Mouse (Mus musculus) fibroblast of lung, adult 2 months (primary cell): ENCODE measurements at regions not wholly inside any gene's neighbourhood (a gene's known extent, or its start where the extent isn't known, plus 50 kb on each side); places are given as distances from the start of the nearest gene placed in this dataset.
"Not testable (repeated sequence)": the region's sequence is repeated elsewhere in the genome, so short reads cannot be mapped to it uniquely, and the experiment has no call there.

ENCODE experiments used
- DNase-seq: peaks from one replicate; pipeline ENCODE4 v3.0.0-alpha.2; 2011; ENCODE audit warnings: low read depth

- DNase-seq: not testable (repeated sequence)
Observed at GRCm38 (mm10) chr5:91752846-91753245, 210.0 kb downstream of the Rchy1 start.

DNA sequence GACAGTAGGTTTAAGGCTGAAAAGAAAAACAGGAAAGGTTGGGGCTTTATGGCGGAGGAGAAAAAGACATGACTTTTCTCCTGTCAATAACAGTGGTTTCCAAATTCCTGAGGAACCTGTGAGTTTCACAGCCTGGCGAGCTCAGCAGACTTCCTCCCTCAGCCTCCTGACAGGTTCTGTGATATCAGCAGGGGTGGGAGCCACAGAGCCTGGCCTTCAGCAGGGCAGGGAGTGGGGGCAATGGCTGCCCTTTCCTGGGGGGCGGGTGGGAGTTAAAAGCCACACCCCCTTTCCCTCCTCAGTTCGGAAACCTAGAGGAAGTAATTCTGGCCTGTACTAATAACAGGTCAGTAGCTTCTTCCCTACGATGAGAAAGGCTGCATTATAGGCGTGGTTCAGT, 211.7 kb downstream of the Rchy1 start:
- DNase-seq: no peak

DNA sequence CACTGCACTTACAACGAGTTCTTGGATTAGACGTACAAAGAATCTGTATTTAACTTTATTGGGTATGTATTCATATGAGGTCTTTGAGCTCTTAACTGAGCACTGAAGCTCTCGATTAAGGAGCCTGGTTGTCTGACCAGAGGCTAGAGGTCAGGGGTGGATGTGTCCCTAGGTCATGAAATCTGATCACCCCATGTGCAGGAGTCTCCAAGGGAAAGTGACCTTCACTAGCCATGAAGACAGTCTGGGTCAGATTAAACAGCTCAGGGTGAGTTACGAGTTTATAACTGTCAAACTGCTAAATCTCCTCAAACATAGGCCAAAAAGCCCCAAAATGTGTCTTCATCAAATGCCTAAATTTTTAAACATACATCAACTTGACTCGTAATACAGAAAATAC, 216.8 kb downstream of the Rchy1 start:
- DNase-seq: no peak

- no peak for DNase-seq
Observed at GRCm38 (mm10) chr5:91744389-91744788, 218.5 kb downstream of the Rchy1 start.

- DNase-seq: no peak
Observed at GRCm38 (mm10) chr5:91740159-91740537, 222.7 kb downstream of the Rchy1 start.

- no peak for DNase-seq
Observed at GRCm38 (mm10) chr5:91739433-91740158, 222.2 kb downstream of the Parm1 start.

DNA sequence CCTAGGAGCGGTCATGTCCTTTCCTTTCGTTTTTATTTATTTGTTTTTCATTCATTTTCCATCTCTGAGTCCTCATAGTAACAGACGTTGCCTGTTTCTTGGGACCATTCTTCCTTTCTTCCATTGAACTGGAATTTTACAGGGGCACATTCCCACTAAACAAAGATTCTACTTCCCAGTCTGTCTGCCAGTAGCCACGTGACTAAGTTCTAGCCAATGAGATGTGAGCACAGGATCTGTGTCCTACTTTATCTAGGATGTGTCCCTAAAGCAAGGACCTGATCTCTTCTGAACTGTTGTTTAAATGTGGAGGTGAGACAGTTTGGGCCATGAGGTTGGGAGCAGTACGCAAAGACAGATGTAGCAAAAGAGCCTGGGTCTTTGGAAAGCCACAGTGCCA, 214.6 kb downstream of the Parm1 start:
- no peak for DNase-seq

DNA sequence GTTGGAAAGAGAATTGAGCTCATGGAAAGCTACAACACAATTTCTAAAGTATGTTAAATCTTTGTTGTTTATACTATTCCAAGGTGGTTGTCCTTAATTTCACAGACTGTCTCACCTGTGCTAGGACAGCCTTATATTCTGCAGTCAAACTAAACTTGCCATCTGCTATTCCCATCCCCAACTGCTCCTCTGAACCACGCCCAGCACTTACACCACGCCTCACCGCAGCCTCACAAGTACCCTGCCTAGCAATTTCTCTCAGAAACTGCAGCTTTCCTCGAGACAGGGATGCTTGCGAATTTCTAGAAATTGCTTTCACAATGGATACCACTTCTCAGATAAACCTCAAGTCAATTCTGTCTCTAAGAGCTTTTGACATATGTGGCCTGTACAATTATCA, 213.7 kb downstream of the Parm1 start:
- no peak for DNase-seq

GRCm38 (mm10) chr5:91729868-91730267, 212.5 kb downstream of the Parm1 start:
- no peak for DNase-seq

- no peak for DNase-seq
Observed at GRCm38 (mm10) chr5:91729415-91729814, 212.0 kb downstream of the Parm1 start.

GRCm38 (mm10) chr5:91727448-91727847, 210.0 kb downstream of the Parm1 start:
- no peak for DNase-seq

DNA sequence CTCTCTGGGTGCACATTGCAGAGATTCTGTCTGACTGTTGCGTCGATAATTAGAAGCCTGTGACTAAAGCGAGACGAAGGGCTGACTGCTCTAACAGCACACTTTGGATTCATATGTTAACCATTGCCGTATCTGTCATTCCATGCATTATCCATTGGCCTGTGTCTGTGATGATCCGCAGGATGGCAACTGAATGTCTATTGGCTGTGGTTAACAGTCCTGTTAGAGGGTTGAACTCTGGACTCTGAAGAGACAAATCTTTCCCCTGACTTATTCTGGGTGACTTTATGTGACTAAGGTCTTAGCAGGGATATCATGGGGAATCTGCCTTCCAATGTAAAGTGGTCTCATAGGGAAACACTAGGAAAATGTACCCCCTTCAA, 208.7 kb downstream of the Parm1 start:
- DNase-seq: no peak

GRCm38 (mm10) chr5:91725380-91726117, 208.1 kb downstream of the Parm1 start:
- no peak for DNase-seq

DNA sequence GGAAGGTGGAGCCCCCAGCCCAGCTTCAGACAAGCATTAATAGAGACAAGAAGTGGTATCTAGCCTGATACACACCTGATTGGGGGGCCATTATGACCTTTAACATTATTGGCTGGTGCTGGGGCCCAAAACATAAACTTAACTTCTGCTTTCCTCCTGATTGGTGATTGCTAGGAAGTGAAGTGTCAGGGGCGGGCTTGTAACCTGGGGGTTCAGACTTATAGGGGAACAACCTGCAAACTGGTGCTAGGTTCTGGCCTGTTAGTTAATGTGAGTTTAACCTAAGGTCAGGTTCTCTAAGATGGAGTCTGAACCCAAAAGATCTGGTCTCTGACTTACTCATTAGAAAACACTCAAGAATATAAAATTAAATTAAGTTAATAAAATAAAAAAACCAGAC, 207.5 kb downstream of the Parm1 start:
- DNase-seq: no peak

DNA sequence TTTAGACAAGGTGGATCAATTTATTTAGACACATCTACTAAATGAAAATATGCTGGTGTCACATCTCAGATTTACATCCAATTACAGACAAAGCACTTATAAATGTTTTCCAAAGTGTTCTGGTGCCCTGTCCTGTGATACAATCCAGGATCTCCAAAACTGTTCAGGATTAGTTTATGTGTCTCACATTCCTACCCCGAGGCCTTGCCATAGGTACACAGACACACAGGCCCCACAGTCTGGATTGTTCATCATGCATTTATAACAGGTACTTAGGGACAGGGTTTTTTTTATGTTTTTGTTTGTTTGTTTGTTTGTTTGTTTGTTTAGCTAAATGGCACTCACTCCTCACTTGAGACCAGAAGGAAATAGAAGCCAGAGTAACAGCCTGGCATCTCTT, 206.0 kb downstream of the Parm1 start:
- DNase-seq: no peak

DNA sequence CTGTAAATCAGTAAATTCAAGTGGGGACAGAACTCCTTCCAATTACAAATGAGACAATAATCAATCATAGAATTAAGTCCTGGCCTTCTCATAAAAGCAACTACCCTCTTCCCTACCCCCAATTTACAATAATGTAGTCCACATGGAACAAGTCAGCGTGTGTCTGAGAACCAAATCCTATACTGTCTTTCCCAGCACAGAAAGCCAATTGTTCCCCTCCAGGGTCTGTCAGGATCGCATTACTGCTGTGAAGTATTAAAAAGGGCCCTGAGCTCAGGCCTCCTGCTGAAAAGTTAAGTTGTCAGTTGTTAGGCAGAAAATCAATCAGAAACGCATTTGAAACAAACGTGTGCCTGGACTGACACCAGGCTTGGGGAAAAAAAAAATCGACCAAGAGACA, 205.6 kb downstream of the Parm1 start:
- DNase-seq: no peak

- no peak for DNase-seq
Observed at GRCm38 (mm10) chr5:91722403-91722802, 205.0 kb downstream of the Parm1 start.

GRCm38 (mm10) chr5:91721231-91722096, 204.0 kb downstream of the Parm1 start:
- no peak for DNase-seq

GRCm38 (mm10) chr5:91713020-91713419, 195.6 kb downstream of the Parm1 start:
- DNase-seq: no peak

DNA sequence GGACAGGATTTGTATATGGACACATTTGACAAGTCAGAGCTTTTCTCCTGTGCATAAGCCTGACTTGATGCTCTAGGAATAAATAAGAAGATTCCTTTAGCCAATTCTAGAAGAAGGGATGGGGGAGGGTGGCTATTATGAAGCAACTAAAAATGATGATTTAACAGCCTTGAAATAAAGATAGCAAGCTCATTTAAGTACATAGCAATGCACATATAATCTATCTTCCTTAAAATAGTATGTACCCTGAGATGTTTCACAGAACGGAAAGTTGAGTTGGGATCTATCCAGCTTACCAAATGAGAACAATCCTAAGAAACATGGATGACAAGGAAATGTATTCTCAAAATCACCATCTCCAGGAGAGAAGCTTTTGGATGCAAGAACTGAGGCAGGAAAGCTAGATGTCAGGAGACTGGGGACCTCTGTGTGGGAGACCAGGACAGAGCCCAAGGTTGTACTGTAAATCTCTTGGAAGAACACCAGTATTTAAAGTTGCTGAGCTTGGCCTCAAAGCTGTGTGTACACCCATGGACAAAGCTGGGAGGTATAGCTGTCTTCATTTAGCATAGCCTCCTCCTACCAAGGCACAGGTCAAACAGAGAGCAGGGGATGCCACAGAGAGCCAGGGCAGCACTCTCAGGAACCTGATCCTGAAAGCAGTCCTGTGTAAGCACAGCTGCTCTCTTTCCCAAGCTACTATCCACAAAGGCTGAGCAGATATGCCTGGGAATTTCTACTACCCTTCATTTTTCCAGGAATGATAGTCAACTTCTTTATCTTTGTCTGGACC, 192.3 kb downstream of the Parm1 start:
- no peak for DNase-seq

DNA sequence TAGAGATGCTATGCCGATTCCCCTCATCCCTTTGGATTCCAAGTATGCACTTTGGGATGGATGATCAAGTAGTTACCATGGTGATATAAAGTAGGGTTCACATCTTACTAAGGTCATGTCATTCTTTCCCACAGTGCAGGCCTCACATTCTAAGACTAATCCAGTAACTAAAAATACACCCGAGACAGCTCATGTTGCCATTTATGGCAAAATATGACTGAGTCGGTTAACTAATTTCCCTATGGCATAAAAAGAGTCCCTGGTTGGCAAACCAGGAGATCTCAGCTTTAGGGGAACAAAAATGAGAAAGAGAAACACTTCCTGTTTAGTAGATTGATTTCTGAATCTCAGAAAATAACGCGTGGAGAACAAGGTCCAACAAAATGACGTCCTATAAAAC, 190.7 kb downstream of the Parm1 start:
- DNase-seq: no peak

GRCm38 (mm10) chr5:91697075-91697474, 179.7 kb downstream of the Parm1 start:
- no peak for DNase-seq
